Mouse (Mus musculus) hindbrain, embryonic 10.5 days (tissue): ENCODE measurements around the gene Nmrk2. TPM values are rescaled to one million over a fixed set of nuclear protein-coding genes. Genes with fewer than 3 reads are reported as not detected.
"Not testable (repeated sequence)": the region's sequence is repeated elsewhere in the genome, so short reads cannot be mapped to it uniquely, and the experiment has no call there.

ENCODE experiments used
- DNase-seq: peaks from one replicate; pipeline ENCODE4 v3.0.0-alpha.2; 2017; ENCODE audit warnings: low spot score
- H3K27ac ChIP-seq: fragments of 300-500 bp; sonication (generic); 2 replicates; pipeline ENCODE4 v1.5.1; 2016; ENCODE audit warnings: mild to moderate bottlenecking, moderate library complexity
- H3K27me3 ChIP-seq: fragments of 300-500 bp; sonication (generic); 2 replicates; pipeline ENCODE4 v1.6.1; 2016; ENCODE audit warnings: mild to moderate bottlenecking; ENCODE audit not compliant: poor library complexity, insufficient read depth, severe bottlenecking
- H3K36me3 ChIP-seq: fragments of 300-500 bp; sonication (generic); 2 replicates; pipeline ENCODE4 v1.6.1; 2016; ENCODE audit warnings: mild to moderate bottlenecking, moderate library complexity
- H3K4me1 ChIP-seq: fragments of 300-500 bp; sonication (generic); replicated peaks from 2 replicates; pipeline ENCODE4 v1.6.1; 2016; ENCODE audit warnings: mild to moderate bottlenecking
- H3K4me3 ChIP-seq: fragments of 300-500 bp; sonication (generic); 2 replicates; pipeline ENCODE4 v1.5.1; 2016; ENCODE audit warnings: mild to moderate bottlenecking, moderate library complexity
- H3K9me3 ChIP-seq: fragments of 300-500 bp; sonication (generic); 2 replicates; pipeline ENCODE4 v1.6.1; 2016; ENCODE audit warnings: mild to moderate bottlenecking, moderate library complexity
- WGBS: fragments of 180-500 bp; shearing (Covaris S2); methylation state at CpG from one replicate; pipeline ENCODE4 v1.1.7; 2016; 5-methylcytosine and 5-hydroxymethylcytosine counted together
- polyA plus RNA-seq: library from polyadenylated mRNA; unstranded; fragments of >200 nt; fragmentation: Nextera tagmentation; extraction: Ambion mirVana; gene quantifications from 2 replicates; pipeline ENCODE4 v1.2.1, GENCODE M21; 2016

Nmrk2 gene
- polyA plus RNA-seq, 1 experiment from 2014 or later, result not detected

DNA sequence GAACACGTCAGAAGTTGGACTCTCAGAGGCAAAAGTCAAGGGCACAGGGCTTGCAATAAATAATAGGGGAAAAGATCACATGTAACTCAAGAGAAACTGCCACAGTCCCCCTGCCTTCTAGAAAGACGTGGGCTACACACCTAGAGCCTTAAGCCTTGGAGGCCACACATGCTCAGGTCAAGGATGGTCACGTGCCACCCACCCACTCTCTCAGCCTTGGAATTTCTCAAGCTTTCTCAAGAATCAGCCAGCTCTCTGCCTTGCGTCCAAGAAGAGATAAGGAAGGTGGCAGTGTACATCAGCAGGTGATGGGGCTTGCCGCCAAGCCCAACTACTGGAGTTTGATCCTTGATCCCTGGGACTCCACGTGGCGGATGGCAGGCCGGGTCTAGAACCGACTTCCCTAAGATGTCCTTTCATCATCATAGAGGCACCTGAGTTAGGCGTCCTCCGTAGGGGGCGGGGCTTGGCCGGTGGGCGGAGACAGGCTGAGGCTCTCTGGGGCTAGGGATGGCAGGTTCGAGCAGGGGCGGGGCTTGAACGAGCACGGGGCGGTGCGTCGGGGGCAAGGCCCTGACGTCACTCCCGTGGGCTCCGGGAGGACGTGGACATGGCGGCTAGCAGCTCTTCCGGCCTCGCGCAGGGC lies 30.9 kb upstream of the Nmrk2 start, which contains the start of gene Zfr2:
Gene Zfr2, plus strand, starts transcription at position 576 of the 646 bp plus-strand sequence.
- peak within 1 kb of the TSS; percentile 93 for H3K27ac ChIP-seq

DNA sequence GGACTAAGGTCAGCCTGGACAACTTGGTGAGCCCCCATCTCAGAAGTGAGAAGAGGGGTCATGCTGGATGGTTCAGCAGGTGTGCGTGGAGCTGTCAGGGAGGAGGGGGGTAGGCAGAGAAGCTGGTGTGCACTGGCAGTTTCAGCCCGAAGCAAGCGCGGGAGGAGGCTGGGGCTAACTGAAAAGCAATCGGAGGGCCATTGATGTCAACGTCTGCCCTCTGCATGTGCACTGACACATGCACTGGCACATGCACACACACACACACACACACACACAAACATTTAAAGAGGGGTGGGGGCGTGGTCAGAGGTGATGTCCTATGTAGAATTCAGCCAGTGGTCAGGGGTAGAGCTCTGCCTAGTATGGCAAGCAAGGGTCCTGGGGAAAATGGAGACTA lies 29.6 kb upstream of the Nmrk2 start:
- H3K9me3 ChIP-seq, result no peaks in the 10 kb centered on the region
- 58% methylated on average over 7 of the region's 7 CpGs for WGBS
- no peak for DNase-seq
- H3K4me1 ChIP-seq, result peaks cover 48% of the 10 kb centered on the region
- H3K36me3 ChIP-seq, result 0 out of 2 replicates have a peak, but pooled peaks cover 5% of the 10 kb centered on the region
- peak overlapping the region; percentile 70; the same call in 1 of the 2 replicates for H3K27ac ChIP-seq
- H3K27me3 ChIP-seq, result peaks cover 52% of the 10 kb centered on the region
- H3K4me3 ChIP-seq, result peak overlapping the region; percentile 61

More for the DNA sequence above, 30.9 kb upstream of the Nmrk2 start, which contains the start of gene Zfr2:
- Histone ChIP-seq H3K27me3 (peaks cover 63% of the 10 kb centered on the region), H3K9me3 (no peaks in the 10 kb centered on the region), H3K4me3 (peak within 1 kb of the TSS; percentile 94), H3K4me1 (peaks cover 59% of the 10 kb centered on the region), H3K36me3 (0 out of 2 replicates have a peak, but pooled peaks cover 5% of the 10 kb centered on the region)
- 10% methylated on average over 29 of the region's 29 CpGs for WGBS
- peak; percentile 85 for DNase-seq

DNA sequence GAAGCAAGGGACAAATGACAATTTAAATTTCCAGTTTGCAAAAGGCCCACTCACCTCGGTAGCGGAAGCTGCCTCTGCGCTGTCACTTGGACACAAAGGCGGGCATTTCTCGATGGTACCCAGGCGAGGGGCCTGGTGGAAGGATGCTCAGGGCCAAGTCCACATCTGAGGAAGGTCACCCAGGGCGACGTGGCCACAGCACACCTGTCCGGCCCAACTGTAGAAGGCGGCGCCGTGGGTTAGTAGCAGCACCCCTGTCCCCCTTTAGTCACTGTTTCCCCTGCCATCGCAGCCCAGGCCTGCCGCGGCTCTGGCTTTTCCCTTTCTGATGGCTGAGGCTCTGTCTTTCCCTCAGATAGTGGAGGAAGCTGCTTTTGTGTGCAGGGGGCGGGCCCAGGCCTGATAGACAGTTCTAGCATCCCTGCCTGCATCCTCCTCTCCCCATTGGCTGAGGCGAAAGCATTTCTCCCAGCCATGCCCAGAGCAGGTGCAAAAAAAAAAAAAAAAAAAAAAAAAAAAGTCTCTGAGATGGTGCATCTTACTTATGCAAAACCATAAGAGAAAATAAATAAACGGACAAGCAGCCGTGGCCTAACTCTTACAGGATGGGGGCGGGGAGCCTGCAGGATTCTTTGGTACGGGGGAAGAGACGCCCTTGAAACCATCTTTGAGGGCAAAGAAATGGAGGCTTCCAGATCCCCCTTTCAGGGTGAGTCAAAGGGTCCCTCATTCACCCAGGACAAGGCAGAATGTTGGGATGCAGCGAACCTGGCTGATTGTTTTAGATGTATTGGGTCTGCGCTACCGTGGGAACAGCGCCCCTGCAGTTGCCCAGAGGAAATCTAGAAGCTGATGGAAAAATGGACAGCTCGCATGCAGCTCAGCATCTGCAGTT lies 28.8 kb upstream of the Nmrk2 start, which contains the start of gene Atcay:
Gene Atcay, minus strand, starts transcription at position 396 of the 895 bp plus-strand sequence.
- H3K36me3 ChIP-seq, result 0 out of 2 replicates have a peak, but pooled peaks cover 5% of the 10 kb centered on the region
- H3K4me1 ChIP-seq, result peaks cover 44% of the 10 kb centered on the region
- H3K27ac ChIP-seq, result peak within 1 kb of the TSS; percentile 85
- DNase-seq, result peak; percentile 65
- no peaks in the 10 kb centered on the region for H3K9me3 ChIP-seq
- peaks cover 49% of the 10 kb centered on the region for H3K27me3 ChIP-seq
- 7% methylated on average over 27 of the region's 27 CpGs for WGBS
- H3K4me3 ChIP-seq, result peak within 1 kb of the TSS; percentile 61

DNA sequence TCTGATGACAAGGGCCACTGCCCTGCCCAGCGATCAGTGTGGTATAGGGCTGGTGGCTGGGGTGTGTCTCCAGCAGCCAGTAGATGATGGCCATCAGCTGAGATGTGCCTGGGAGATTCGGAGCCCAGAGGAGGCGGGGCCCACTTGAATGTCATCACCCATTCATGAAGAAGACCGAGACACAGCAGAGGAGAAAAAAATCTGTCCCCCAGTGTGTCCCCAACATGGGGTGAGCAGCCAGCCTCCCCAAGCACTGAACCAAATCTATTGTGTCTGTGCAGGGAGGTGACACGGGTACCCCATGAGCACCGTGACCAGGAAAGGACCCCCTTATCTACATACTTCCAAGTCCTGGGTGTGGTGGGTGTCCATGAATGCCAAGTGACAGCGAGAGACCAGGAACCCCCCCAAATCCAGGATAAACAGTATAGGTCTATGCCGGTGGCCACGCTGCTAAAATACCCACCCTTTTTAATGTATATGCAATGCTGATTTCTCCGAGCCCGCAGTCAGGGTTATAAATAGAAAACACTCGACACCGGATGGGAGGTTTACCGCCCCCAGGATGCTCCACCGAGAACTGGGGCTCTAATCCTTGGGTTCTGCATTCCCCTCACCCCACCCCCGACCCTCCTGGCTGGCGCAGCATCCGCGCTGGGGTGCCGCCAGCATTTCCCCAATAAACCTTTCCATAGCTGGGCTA lies 28.0 kb upstream of the Nmrk2 start:
- H3K9me3 ChIP-seq, result no peaks in the 10 kb centered on the region
- H3K4me1 ChIP-seq, result peaks cover 44% of the 10 kb centered on the region
- no peaks in the 10 kb centered on the region for H3K36me3 ChIP-seq
- WGBS, result 12% methylated on average over 20 of the region's 20 CpGs
- DNase-seq, result no peak
- peaks cover 49% of the 10 kb centered on the region for H3K27me3 ChIP-seq
- peak overlapping the region; percentile 61 for H3K4me3 ChIP-seq
- peak overlapping the region; percentile 85 for H3K27ac ChIP-seq

DNA sequence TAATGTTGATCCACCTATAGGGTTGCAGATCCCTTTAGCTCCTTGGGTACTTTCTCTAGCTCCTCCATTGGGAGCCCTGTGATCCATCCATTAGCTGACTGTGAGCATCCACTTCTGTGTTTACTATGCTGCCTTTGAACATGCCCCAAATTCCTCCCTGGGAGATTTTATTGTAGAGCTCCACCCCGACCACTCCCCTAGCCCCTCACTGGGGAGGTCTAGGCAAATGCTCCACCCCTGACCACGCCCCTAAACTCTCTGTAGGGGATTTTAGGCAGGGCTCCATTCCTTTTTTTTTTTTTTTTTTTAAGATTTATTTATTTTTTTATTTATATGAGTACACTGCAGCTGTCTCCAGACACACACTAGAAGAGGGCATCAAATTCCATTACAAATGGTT lies 21.9 kb upstream of the Nmrk2 start:
- not testable (repeated sequence) for H3K4me1 ChIP-seq, H3K4me3 ChIP-seq, H3K27me3 ChIP-seq, DNase-seq, H3K27ac ChIP-seq, H3K9me3 ChIP-seq
- peaks cover 17% of the 10 kb centered on the region; the same call in 1 of the 2 replicates for H3K36me3 ChIP-seq
- 62% methylated on average over 2 of the region's 2 CpGs for WGBS

DNA sequence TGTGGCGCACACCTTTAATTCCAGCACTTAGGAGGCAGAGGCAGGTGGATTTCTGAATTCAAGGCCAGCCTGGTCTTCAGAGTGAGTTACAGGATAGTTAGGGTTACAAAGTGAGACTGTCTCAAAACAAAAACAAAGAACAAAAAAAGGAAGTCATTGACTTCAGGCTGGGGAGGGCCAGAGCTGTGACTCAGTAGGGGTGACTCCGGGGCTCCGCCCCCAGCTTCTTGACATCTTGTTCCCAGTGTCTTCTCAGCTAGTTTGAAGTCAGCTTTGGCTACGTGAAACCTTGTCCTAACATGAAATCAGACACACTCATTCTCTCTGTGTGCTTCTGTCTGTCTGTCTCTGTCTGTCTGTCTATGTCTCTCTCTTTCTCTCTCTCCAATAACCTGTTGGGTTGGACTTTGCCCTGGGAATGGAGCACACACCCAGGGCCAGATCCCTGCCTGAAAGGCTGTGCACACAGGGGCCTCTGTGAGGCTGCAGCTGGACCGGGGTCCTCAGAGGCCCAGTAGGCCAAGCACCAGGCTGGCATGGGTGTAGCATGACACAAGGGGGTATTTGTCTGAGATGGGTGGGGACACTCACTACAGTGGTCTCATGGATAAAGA lies 19.7 kb upstream of the Nmrk2 start:
- peaks cover 24% of the 10 kb centered on the region; the same call in 1 of the 2 replicates for H3K36me3 ChIP-seq
- H3K4me3 ChIP-seq, result no peak overlapping the region
- H3K9me3 ChIP-seq, result no peaks in the 10 kb centered on the region
- WGBS, result 89% methylated on average over 5 of the region's 5 CpGs
- peaks cover 6% of the 10 kb centered on the region; the same call in 1 of the 2 replicates for H3K4me1 ChIP-seq
- no peak overlapping the region for H3K27ac ChIP-seq
- DNase-seq, result no peak
- H3K27me3 ChIP-seq, result peaks cover 6% of the 10 kb centered on the region; the same call in 1 of the 2 replicates

DNA sequence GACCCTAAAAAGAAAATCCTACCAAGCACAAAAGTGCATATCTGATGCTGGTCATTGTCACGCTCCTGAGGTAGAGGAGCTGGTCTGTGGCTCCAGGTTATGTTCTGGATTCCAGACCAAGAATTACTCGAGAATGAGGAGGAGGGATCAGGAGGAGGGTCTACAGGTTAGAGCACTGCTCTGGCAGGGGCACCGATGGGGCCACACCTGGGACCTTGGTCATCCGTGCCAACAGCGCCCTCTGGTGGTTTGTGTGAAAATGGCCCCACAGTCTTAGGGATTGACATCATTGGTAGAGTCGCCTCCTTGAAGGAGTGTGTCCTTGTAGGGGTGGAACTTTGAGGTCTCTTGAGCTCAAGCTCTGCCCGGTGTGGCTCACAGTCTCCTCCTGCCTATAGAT lies 16.1 kb upstream of the Nmrk2 start:
- peak; percentile 59 for DNase-seq
- H3K4me3 ChIP-seq, result no peak overlapping the region
- H3K27ac ChIP-seq, result no peak overlapping the region
- H3K4me1 ChIP-seq, result peaks cover 6% of the 10 kb centered on the region; the same call in 1 of the 2 replicates
- peaks cover 6% of the 10 kb centered on the region; the same call in 1 of the 2 replicates for H3K27me3 ChIP-seq
- H3K9me3 ChIP-seq, result peaks cover under 1% of the 10 kb centered on the region; the same call in 1 of the 2 replicates
- WGBS, result 43% methylated on average over 7 of the region's 7 CpGs
- H3K36me3 ChIP-seq, result peaks cover 44% of the 10 kb centered on the region

DNA sequence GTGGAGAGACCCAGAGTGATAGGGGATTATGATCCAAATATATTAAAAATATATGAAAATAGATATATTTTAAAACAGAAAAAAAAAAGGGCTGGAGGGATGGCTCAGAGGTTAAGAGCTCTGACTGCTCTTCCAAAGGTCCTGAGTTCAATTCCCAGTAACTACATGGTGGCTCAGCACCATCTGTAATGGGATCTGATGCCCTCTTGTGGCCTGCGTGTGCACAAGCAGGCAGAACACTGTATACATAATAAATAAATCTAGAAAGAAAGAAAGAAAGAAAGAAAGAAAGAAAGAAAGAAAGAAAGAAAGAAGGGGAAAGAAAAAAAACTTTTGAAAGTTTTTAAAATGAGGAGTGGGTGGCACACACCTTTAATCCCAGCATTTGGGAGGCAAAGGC lies 15.4 kb upstream of the Nmrk2 start:
- not testable (repeated sequence) for DNase-seq
- peaks cover 51% of the 10 kb centered on the region for H3K36me3 ChIP-seq

DNA sequence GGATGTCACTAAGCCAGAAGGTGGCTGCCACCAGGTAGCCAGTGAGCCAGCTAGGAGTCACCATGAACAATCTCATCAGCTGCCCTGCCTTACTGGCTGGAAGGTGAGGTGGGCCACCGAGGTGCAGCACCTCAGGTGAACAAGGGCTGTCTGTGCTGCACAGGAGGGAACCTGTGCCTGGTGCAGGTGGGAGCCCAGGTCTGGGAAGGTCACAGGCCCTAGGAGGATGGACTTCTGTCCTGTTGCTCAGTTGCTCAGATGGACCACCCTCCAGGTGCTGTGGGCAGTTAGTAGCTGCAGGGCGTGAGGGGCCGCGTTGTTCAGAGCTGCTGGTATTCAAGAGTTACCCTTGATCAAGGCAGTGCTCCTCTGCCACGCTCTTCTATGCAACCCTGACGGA lies 15.0 kb upstream of the Nmrk2 start:
- peaks cover 52% of the 10 kb centered on the region for H3K36me3 ChIP-seq
- H3K9me3 ChIP-seq, result peaks cover 12% of the 10 kb centered on the region; the same call in 1 of the 2 replicates
- DNase-seq, result no peak
- peaks cover 6% of the 10 kb centered on the region; the same call in 1 of the 2 replicates for H3K27me3 ChIP-seq
- 90% methylated on average over 6 of the region's 6 CpGs for WGBS
- H3K4me3 ChIP-seq, result no peak overlapping the region
- no peak overlapping the region for H3K27ac ChIP-seq
- H3K4me1 ChIP-seq, result peaks cover 6% of the 10 kb centered on the region; the same call in 1 of the 2 replicates

More for the DNA sequence above, 15.4 kb upstream of the Nmrk2 start:
- not testable (repeated sequence) for H3K4me3 ChIP-seq, H3K27me3 ChIP-seq, H3K9me3 ChIP-seq, H3K4me1 ChIP-seq, H3K27ac ChIP-seq
- 25% methylated on average over 1 of the region's 1 CpGs for WGBS

DNA sequence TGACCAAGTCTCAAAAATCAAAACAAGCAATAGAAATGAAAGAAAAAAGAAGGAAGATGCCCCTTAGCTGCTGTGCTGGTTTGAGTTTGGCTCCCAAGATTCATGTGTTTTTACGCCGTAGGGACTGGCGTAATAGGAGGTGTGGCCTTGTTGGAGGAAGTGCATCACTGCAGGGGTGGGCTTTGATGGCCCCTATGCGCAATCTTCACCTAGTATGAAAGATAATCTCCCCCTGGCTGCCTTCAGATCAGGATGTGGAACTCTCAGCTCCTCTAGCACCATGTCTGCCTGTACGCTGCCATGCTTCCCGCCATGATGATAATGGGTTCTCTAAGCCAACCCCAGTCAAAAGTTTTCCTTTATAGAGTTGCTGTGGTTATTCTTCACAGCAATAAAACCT lies 14.4 kb upstream of the Nmrk2 start:
- WGBS, result 87% methylated on average over 6 of the region's 6 CpGs
- Histone ChIP-seq H3K27me3 (peaks cover 6% of the 10 kb centered on the region; the same call in 1 of the 2 replicates), H3K9me3 (peaks cover 16% of the 10 kb centered on the region; the same call in 1 of the 2 replicates), H3K27ac (no peak overlapping the region), H3K4me3 (no peak overlapping the region), H3K36me3 (peaks cover 53% of the 10 kb centered on the region), H3K4me1 (peaks cover 6% of the 10 kb centered on the region; the same call in 1 of the 2 replicates)
- no peak for DNase-seq

DNA sequence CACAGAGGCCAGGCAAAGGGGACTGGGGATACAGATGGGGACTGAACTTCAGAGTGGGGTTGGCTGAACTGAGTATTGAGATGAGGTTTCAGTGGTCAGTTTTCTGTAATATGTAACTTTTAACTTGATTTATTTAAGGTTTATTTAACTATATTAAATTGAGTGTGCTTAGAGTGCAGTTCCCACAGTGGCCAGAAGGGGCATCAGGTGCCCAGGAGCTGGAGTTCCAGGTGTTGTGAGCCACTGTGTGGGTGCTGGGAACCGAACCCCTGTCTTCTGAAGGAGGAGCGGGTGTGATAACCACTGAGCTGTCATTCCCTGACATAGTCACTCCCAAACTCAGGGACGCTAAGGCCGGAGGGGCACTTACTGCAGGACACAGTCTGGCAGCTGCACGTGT lies 8.3 kb upstream of the Nmrk2 start:
- H3K36me3 ChIP-seq, result peaks cover 67% of the 10 kb centered on the region
- peaks cover 24% of the 10 kb centered on the region for H3K9me3 ChIP-seq
- H3K27me3 ChIP-seq, result peaks cover 4% of the 10 kb centered on the region; the same call in 1 of the 2 replicates
- H3K4me1 ChIP-seq, result no peaks in the 10 kb centered on the region
- DNase-seq, result no peak
- no peak overlapping the region for H3K27ac ChIP-seq
- WGBS, result 98% methylated on average over 5 of the region's 5 CpGs
- H3K4me3 ChIP-seq, result no peak overlapping the region

DNA sequence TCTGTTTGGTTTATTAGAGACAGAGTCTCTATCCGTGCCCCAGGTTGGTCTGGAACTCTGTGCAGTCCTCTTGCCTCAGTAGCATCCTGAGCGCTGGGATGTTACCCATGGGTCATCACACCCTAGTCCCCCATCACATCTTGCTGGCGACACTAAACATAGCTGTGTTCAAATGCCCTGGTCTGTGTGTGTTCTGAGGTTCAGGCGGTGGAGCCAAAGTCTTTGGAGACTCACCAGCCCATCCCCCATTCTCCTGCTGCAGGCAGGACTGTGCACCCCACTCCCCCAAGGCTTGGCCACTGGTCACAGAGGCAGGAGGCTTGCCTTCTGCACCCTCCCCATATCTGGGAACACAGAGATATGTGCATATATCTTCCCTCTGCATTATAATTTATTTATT lies 2.3 kb upstream of the Nmrk2 start:
- no peak overlapping the region for H3K4me3 ChIP-seq
- H3K27me3 ChIP-seq, result peaks cover 18% of the 10 kb centered on the region
- WGBS, result 76% methylated on average over 4 of the region's 4 CpGs
- H3K9me3 ChIP-seq, result no peaks in the 10 kb centered on the region
- no peak for DNase-seq
- H3K27ac ChIP-seq, result no peak overlapping the region
- H3K4me1 ChIP-seq, result 0 out of 2 replicates have a peak, but pooled peaks cover 11% of the 10 kb centered on the region
- H3K36me3 ChIP-seq, result 0 out of 2 replicates have a peak, but pooled peaks cover 11% of the 10 kb centered on the region
